Mouse (Mus musculus) retina, postnatal 7 days (tissue): Measurements from ENCODE around the gene Mastl.

Source experiments
- DNase-seq: peaks from one replicate; pipeline ENCODE4 v3.0.0-alpha.2; 2012; ENCODE audit warnings: low read depth, low spot score

Gene Mastl

DNA sequence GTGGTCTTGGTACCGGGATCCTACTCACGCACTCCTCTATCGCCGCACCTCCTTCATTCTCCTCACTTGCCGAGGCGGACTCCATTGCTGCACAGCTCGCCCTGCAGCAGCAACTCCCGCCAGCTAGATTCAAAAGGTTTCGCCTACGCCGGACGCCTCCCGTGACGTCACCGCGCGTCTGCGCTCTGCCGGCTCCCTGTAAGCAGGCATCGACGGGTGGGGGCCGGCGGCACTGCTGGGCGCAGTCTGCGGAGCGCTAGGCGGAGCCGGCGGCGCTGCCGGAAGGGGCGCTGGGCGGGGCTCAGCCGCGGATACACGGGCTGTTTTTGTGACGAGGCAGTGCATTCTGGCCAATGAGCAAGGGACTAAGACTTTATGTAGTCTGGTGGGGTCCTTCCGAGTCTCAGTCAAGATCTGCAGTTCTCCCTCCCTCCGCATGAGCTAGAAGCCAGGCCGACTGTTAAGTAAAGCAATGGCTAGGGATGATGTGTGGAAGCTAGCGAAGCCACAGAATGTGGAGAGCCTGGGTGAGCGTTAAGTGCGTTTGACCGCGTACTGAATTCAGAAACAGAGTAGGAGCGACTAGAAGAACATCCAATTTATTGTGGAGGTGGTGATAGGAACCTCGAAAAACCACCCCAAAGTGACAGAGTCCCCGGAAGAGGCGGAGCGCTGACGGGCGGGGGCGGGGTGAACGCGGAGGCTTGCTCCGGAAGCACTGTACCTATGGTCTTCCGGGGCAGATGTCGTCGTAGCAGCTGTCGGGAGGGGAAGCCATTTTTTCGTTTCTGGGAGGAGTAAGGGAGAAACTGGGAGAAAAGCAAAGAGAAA, at the start of gene Mastl, which contains the start of gene Yme1l1:
TSS of gene Mastl (minus strand) at position 248 of the 831 bp plus-strand sequence.
TSS of gene Yme1l1 (plus strand) at position 593 of the 831 bp plus-strand sequence.
- DNase-seq: peak; percentile 94

DNA sequence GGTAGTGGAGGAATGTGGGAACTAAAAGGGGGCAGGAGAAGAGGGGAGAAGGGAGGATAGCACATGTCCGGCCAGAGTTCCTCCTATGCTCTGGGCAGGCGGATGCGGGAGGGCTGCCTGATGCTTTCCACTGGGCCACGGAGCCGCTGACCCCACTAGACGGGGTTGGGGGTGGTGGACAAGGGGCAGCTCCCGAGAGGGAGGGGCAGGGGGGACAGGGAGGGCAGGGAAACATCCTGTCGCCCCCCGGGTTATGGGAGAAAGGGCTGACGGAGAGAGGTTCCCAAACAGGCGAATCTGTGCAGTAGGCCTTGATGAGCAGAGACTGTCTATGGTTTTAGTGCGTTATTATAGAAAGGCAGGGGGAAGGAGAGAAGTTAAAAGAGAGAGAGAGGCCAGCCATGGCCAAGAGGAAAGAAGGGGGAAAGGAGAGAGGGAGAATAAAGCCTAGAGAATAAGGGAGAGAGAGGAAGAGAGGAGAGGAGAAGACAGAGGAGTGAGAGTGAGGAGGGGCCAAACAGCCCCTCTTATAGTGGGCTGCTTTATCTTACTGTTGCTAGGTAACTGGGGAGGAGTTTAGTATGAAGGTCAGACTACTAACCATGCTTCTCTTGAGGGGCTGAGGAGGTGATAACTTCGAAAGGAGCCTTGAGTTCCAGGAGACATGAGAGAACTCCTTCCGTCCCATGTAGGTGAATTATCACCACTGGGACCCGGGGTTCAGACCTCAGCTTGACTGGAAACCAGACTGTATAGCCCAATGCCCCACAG, 47.3 kb upstream of the Mastl start:
- no peak for DNase-seq

DNA sequence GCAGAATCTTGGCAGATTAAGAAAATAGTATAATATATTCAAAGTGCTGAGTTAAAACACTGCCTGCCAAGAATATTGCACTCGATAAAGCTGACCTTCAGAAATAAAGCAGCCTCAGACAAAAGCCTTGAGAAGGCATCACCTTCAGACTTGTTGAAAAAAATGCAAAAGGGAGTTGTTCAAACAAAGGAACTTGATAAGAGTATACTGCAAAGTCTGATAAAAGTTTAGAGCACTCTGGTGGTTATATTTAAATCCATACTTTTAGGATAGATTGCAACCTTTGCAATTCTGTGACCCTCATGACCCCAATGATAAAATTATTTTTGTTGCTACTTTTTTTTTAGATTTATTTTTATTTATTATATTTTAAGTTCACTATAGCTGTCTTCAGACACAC, 45.2 kb upstream of the Mastl start:
- DNase-seq: no peak

DNA sequence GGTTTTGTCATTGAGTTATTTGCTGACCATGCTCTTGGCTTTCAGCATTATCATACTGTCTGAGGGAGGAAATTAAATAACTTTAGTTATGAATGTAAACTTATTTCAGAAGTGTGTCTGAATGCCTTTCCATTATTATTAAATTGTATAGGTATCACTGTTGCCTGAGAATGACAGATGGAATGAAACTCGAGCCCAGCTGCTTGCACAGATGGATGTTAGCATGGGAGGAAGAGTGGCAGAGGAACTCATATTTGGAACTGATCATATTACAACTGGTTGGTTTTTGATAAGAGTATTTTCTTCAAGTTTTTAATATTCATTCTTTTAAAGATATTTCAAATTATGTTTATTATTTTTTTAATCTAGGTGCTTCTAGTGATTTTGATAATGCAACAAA, 38.5 kb upstream of the Mastl start:
- no peak for DNase-seq

DNA sequence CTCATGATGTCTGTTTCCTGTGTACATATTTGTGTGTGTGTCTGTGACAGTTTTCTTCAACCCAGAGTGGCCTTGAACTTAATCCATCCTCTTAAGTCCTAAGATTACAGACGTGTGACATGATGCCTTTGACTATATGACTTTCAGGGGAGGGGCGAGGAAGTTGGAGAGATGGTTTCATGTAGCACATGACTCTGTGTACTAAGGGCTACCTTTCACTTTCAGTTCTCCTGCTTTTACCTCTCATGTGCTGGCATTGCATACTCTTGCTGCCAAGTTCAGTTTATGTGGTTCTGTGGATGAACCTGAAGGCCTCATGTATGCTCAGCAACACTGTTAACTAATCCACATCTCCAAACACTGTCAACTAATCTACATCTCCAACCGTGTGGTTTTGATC, 16.5 kb upstream of the Mastl start:
- DNase-seq: no peak

DNA sequence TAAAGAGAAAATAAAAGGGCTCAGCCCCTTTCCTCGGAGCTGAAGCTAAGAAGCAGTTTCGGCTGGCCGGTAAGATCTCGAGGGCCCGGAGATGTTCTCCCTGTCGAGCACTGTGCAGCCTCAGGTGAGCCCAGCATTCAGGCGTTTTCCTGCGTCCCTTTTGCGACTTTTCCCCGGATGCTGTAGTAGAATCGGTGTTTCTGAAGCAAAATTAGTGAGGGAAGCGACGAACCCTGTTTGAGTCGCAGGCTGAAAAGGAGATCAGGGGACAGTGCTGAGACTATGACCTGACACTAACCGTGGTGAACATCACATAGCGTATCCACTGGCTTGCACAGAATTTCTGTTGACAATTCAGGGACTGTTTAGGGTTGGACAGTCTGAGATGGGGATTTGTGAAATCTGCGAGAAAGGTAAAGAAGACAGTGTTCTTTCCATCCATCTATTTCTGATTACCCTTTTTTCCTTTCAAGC, 821 bp upstream of the Mastl start:
- DNase-seq: no peak

DNA sequence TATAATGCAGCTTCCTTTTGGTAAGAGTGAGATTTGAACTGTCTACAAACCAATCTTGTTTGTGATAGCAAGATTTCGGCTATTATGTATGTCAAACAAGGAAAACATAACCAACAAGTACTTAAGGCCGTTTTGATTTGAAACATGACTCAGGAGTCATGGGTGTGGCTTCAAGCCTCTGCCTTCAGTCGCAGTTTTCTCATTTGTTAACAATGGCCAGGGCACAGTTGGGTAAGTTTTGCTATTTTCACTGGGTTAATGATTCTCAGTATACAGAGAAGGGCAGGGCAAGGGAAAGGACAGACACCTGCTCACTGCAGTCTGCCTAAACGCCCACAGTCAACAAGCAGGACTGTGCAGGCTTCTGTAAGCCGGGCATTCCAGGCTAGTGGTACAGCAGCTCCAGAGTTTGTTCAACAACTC, 614 bp downstream of the Mastl start:
- no peak for DNase-seq

DNA sequence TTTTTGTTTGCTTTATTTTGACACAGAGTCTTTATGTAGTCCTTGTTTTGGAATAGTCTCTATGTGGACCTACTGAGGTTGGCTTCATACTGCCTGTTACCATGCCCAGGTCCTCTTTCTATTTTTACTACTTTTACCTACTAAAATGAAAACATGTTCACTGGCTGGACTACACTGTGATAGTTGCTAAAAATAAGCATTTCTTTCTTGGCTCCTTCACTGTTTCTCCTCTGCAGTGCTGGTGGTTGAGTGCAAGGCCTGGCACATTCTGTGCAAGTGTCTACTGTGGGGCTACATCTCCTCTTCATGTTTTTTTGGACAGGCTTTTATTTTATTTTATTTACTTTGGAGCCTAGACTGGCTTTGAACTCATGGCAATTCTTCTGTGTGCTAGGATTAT, 36.3 kb downstream of the Mastl start:
- no peak for DNase-seq

DNA sequence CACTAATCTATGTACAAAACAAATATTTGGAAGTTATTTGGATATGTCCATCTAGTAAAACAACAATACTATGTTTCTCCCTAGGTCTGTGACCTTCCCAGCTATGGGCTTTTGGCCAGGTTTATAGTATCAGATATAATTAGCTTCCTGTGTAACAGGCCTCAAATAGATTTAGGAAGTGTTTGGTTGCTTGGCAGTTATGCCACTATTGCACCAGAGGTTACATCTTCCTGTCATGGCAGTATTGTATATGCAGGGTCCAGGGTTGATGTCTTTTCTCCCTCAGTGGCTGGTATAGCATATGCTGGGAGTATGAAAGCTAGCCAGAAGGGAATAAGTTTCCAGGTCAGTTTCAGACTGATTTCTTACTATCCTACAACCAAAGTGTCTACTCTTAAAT, 53.6 kb downstream of the Mastl start:
- DNase-seq: no peak

DNA sequence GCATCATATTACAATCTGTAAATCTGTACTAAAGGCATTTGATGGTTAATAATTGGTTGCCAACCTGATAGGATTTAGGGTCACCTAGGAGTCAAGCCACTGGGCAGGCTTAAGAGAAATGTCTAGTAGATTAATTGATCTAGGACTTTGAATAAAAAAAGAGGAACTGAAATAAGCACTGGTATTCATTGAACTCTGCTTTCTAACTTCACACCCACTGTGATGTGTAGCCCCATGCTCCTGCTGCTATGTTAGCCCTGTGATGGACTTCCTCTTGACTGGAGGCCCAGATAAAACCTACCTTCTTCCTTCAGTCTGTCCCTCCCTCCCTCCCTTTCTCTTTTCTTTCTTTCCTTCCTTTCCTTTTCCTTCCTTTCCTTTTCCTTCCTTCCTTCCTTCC, 58.8 kb downstream of the Mastl start:
- DNase-seq: no peak

DNA sequence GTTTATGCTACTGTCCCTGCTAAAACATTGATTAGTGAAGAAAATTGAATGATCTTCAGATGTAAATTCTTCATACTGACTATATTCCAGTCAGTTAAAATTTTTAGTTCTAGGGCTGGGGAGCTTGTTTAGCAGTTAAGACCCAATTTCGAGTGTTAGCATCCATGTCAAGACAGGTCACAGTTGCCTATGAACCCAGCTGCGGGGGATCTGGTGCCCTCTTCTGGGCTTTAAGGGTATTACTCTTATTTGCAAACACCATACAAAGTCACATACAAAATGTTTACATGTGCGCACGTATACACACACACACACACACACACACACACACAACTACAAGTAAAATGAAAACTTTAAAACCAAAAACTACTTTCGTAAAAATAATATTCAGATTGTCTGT, 63.6 kb downstream of the Mastl start:
- peak; percentile 17 for DNase-seq

DNA sequence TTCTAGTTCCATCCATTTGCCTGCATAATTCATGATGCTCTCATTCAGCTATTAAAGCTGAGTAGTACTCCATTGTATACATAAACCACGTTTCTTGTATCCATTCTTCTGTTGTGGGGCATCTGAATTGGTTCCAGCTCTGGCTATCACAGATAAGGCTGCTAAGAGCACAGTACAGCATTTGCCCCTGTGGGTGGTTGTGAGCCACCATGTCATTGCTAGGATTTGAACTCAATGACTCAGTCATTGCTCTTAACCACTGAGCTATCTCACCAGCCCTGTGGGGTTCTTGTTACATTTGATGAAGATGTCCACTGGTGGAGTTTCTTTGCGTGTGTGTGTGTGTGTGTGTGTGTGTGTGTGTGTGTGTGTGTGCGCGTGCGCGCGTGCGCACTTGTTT, 71.3 kb downstream of the Mastl start:
- no peak for DNase-seq

DNA sequence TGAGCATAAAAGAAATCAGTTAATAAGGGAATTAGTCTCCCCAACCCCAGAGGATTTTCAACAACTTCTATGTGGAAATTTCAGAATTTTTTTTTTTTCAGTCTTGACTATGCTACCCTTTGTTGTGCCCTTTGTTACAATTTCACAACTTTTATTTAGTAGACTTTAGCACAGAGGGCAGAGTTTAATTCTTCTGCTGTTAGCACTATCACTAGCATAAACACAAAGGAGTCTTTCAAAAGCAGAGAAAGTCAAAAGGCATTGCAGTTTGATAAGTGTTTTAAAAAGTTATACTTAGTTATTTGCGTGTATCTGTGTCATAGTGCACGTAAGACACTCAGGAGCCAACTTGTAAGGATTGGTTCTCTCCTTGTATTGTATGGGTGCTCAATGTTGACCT, 77.2 kb downstream of the Mastl start:
- DNase-seq: no peak

DNA sequence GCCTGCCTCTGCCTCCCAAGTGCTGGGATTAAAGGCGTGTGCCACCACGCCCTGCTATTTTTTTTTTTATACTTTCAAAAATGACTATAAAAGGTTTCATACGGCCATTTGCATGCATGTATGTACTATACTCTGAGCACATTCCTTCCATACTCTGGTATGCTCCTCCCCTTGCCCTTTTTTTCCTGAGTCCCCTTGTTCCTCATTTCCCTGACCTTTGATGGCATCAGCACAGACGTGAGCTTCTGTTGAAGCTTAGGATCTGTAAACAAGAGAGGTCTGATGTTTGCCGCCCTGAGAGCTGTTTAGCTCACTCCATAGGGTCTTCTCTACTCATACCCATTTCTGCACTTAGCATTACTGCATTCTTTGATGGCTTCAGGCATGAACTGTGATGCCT, 78.1 kb downstream of the Mastl start:
- no peak for DNase-seq

DNA sequence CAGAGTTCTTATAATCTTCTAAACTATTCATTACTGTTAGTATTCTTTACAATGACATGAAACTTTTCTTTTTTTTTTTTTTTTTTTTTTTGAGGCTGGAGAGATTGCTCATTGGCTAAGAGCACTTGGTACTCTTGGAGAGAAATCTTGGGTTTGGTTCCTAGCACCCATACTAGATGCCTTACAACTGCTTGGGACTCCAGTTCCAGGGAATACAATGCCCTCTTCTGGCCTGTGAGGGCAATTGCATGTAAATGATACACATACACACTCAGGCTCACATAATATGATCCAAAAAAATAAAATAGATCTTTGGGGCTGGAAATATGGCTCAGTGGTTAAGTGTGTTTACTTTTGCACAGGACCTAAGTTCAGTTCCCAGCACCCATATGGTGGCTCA, 79.0 kb downstream of the Mastl start:
- DNase-seq: no peak

DNA sequence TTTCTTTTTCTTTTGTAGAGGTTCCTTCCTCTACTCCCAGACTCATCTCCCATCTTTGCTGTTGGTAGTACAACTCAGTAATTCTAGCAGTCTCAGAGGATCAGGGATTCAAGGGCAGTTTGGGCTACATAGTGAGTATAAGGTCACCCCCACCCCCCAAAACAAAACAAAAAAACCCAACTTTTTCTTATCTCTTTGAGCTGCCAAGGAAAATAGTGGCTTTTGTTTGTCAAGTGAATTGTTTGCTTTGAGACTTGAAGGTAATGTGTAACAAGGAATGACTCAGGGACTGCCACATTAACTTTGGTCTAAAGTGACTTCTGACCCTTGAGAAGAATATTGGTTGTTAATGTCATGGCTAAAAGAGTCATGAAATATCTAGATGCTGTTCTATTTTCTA, 80.0 kb downstream of the Mastl start:
- DNase-seq: no peak

DNA sequence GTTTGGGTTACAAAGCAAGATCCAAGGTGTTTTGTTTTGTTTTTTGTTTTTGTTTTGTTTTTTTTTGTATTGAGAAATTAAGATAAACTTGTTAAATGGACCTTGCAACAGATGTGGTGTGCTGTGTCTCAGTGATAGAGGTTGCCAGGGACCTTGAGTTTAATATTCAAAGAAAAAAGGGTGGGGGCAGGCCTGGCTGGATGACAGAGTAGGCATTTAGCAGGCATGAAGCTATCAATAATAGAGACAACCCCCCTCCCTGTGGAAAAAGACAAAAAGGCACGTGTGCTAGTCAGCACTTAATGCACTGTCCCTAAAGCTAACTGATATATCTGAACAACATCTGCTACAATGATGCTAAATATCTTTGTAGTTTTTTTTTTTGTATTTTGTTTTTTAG, 84.4 kb downstream of the Mastl start:
- no peak for DNase-seq

DNA sequence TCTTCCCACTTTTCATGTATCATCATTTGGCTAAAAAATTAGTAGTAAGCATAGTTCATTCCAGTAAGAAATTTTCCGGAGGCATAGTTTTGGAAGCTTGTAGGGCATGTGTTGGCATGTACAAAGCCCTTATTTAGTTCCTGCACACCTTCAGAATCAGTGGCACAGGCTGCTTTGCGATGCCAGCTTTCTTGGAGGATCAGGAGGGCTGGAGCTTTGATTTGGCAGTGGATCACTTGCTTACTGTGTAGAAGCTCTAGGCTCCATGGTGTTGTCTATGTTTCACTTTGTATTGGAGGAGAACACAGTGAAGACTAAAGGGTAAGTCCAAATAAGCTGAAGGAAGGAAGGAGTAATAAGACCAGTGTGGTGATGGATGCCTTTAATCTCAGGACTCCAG, 85.3 kb downstream of the Mastl start:
- DNase-seq: no peak

DNA sequence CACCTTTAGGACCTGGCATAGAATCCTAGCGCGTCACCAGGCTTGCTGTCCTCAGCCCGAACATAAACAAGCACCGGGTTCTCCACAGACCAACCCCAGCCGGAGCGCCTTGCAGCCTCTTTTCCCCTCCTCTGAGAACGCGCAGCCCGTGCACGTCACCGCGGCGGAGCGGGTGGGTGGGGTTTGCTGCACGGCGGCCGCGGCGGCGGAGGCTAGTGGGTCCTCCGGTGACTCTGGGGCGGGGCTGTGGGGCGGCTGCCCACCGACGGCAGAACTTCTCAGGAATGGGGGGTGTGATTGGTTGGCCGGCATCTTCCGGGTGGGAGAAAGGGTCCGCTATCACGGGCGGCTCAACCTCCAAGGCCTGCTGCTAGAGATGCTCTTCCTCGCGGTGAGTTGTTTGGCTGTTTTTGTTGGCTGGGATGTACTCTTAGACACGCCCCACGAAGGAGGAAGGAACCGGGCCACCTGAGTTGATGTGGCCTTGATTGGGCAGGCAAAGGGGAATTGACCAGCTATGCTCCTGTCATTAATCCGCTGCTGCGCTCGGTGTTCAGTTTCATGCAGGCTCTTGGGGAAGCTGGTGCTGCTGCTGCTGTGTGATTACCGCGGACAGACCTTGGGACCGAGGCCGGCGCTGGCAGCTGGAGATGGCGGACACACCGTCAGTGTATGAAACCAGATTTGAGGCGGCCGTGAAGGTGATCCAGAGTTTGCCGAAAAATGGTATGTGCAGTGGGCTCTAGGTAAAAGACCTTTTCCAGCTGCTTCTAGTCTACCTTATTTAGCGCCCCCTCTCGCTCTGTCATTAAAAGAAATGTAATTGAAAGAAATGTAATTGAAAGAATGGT, 86.7 kb downstream of the Mastl start:
- peak; percentile 74 for DNase-seq

DNA sequence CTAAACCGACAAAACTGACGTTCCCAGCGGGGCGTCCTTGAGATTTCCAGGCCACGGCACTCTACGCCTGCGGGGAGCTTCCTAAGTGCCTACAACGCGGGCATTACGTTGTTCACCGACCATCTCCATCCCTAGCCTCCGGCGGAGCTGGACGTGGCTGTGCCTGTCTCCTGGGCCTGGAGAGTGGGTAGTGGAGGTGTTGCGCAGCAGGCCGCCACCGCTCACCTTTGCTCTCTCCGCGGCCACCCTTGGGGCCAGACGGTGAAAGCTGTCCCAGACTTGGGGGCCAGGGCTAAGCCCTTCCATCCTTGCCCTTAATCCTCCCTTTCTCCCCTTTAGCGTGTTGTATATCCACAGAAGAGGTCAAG, 87.5 kb downstream of the Mastl start:
- DNase-seq: no peak

DNA sequence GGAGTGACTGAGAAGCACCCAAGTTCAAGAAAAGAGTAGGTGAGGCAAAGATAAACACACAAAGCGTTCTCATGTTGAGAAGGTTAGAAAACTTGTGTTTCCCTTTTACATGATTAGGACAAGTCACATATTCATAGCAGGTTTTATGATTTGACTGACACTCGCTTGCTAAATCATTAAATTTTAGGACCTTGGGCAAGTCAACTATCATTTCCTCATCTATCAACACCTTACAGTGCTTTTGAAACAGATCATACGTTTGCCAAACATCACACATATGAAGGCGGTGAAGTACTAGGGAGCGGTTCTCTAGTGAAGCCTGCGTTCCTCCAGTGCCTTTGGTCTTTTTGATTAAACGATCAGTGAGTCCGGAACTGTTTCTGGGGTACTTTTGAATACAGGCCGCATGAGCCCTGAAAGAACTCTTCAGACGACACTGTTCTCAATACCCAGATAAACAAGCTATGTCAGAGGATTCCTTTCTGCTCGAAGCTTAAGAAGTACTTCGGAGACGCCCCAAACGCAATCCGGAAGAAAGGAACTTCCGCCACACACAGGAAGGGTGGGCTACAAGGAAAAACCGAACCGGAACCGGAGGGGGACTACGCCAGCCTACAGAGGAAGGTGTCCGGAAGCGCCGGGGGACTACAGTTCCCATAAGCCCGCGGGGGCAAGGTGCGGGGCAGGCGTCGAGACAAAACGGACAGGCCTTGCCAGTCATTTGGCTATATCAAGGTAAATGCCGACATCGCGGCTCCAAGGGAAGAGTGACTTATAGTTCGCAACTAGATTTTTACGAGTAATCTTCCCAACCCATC, 88.1 kb downstream of the Mastl start, which contains the start of gene Acbd5:
TSS of gene Acbd5 (plus strand) at position 616 of the 818 bp plus-strand sequence.
- DNase-seq: peak; percentile 87
